Mouse (Mus musculus): ENCODE data around the gene Gm20388.

- TF ChIP-seq CHD2 (IDR thresholded peaks at IDR 0.05; ENCODE audit: low read depth, low read length): no peak
- TF ChIP-seq MAFK (IDR thresholded peaks at IDR 0.05; ENCODE audit: insufficient read depth, low read depth, low read length): no peak
- no peak for TF ChIP-seq ZNF384 (IDR thresholded peaks at IDR 0.05; ENCODE audit: low read depth, low read length)
- TF ChIP-seq ZC3H11A (IDR thresholded peaks at IDR 0.05; ENCODE audit: borderline replicate concordance, low read depth, low read length): no peak
- TF ChIP-seq HCFC1 (IDR thresholded peaks at IDR 0.05; ENCODE audit: borderline replicate concordance, insufficient read depth, low read length): no peak
Observed at GRCm38 (mm10) chr8:120745226-120745625, 834.6 kb downstream of the Gm20388 start.
